ENCODE assay signal across 23 mouse cellular contexts in genomic region chr15:78785258-78785657, GRCm38 (mm10). TPM values are rescaled to one million over a fixed set of nuclear protein-coding genes. Genes with fewer than 3 reads are reported as not detected.
DNase-seq lines count a peak whose midpoint lies in the region; ATAC-seq lines count a peak whose summit lies in the region.
"Had no signal": no experiment of that assay in that cellular context is flagged by ENCODE, and none has a peak within 500 bp of the region (broad histone marks: within the 10 kb centered on the region; RNA-seq: fewer than 3 reads in every experiment).

No protein-coding gene starts in this region.

- WGBS in heart, embryonic 15.5 days, result 88% methylated on average over 7 of the region's 7 CpGs
- WGBS in heart, embryonic 10.5 days, result 83% methylated on average over 7 of the region's 7 CpGs
- WGBS in kidney, embryonic 16.5 days, result 89% methylated on average over 7 of the region's 7 CpGs

- no peak for ATAC-seq in heart, embryonic 15.5 days (replicated peaks; ENCODE audit: insufficient number of reproducible peaks, insufficient read depth, low FRiP score, low read depth)
- no peak for ATAC-seq in kidney, embryonic 16.5 days (ENCODE audit: low FRiP score, low TSS enrichment)
- ATAC-seq: forebrain, embryonic 13.5 days had no signal

- H3K4me3 ChIP-seq in heart, embryonic 15.5 days, result no peak overlapping the region
- no peak overlapping the region for H3K4me3 ChIP-seq in heart, embryonic 10.5 days
- H3K4me3 ChIP-seq in kidney, embryonic 16.5 days (ENCODE audit: low read length), result no peak overlapping the region
- no peak overlapping the region for H3K4me3 ChIP-seq in brown adipose tissue, adult 24 weeks (ENCODE audit: insufficient read depth, low read depth, low read length)
- H3K4me3 ChIP-seq: forebrain, embryonic 13.5 days; hindbrain, embryonic 12.5 days; limb, embryonic 13.5 days; midbrain, embryonic 13.5 days; neural tube, embryonic 13.5 days had no signal

- H3K4me1 ChIP-seq in heart, embryonic 15.5 days (replicated peaks), result peaks cover 31% of the 10 kb centered on the region
- peaks cover 50% of the 10 kb centered on the region for H3K4me1 ChIP-seq in heart, embryonic 10.5 days
- H3K4me1 ChIP-seq in kidney, embryonic 16.5 days (ENCODE audit: insufficient read depth, low read length), result peaks cover 6% of the 10 kb centered on the region; the same call in 1 of the 2 replicates
- H3K4me1 ChIP-seq in brown adipose tissue, adult 24 weeks (ENCODE audit: control insufficient read depth, insufficient read depth, insufficient read length, low read length), result peaks cover 48% of the 10 kb centered on the region

- peak; percentile 92 for DNase-seq in heart, adult 11 months
- DNase-seq in heart, postnatal 10 days, result no peak
- no peak for DNase-seq in heart, embryonic 10.5 days (ENCODE audit: low spot score)
- DNase-seq in kidney, postnatal 25 days, result no peak
- DNase-seq: cerebellum, adult 11 months; cerebellum, adult 9-10 months; cerebellum, postnatal 36 days; right cerebral cortex, postnatal 4 days; thymus, adult 18-20 months; thymus, postnatal 25 days had no signal

- no peak overlapping the region for H3K9ac ChIP-seq in heart, embryonic 15.5 days
- H3K9ac ChIP-seq in kidney, embryonic 16.5 days (replicated peaks; ENCODE audit: low read length), result no peak overlapping the region
- H3K9ac ChIP-seq: forebrain, embryonic 13.5 days; hindbrain, embryonic 12.5 days; limb, embryonic 13.5 days; neural tube, embryonic 13.5 days had no signal

- H3K36me3 ChIP-seq in heart, embryonic 15.5 days, result no peaks in the 10 kb centered on the region
- H3K36me3 ChIP-seq in heart, embryonic 10.5 days, result 0 out of 2 replicates have a peak, but pooled peaks cover 4% of the 10 kb centered on the region
- H3K36me3 ChIP-seq in kidney, embryonic 16.5 days (ENCODE audit: insufficient read depth, low read length), result 0 out of 2 replicates have a peak, but pooled peaks cover 3% of the 10 kb centered on the region
- H3K36me3 ChIP-seq: G1E; hindbrain, embryonic 12.5 days; limb, embryonic 13.5 days; midbrain, embryonic 13.5 days; neural tube, embryonic 13.5 days had no signal

- H3K27me3 ChIP-seq in heart, embryonic 15.5 days, result no peaks in the 10 kb centered on the region
- H3K27me3 ChIP-seq in heart, embryonic 10.5 days (ENCODE audit: insufficient read depth, poor library complexity, severe bottlenecking), result peaks cover 9% of the 10 kb centered on the region; the same call in 1 of the 2 replicates
- H3K27me3 ChIP-seq in kidney, embryonic 16.5 days (ENCODE audit: insufficient read depth, low read length), result 0 out of 2 replicates have a peak, but pooled peaks cover 5% of the 10 kb centered on the region
- H3K27me3 ChIP-seq: forebrain, embryonic 13.5 days; hindbrain, embryonic 12.5 days; midbrain, embryonic 13.5 days; neural tube, embryonic 13.5 days had no signal

- H3K9me3 ChIP-seq in heart, embryonic 15.5 days (replicated peaks), result no peaks in the 10 kb centered on the region
- H3K9me3 ChIP-seq in heart, embryonic 10.5 days, result no peaks in the 10 kb centered on the region
- H3K9me3 ChIP-seq in kidney, embryonic 16.5 days (ENCODE audit: low read length), result no peaks in the 10 kb centered on the region
- H3K9me3 ChIP-seq: forebrain, embryonic 13.5 days; G1E; hindbrain, embryonic 12.5 days; limb, embryonic 13.5 days; midbrain, embryonic 13.5 days; neural tube, embryonic 13.5 days had no signal

- intact Hi-C loops in heart, postnatal 10 days (cut with DNase I), result no loop called here

- H3K4me2 ChIP-seq in heart, embryonic 15.5 days, result no peak overlapping the region
- H3K4me2 ChIP-seq in kidney, embryonic 16.5 days (replicated peaks; ENCODE audit: low read depth, low read length), result no peak overlapping the region
- H3K4me2 ChIP-seq: forebrain, embryonic 13.5 days; hindbrain, embryonic 12.5 days; limb, embryonic 13.5 days; liver, embryonic 11.5 days; midbrain, embryonic 13.5 days; neural tube, embryonic 13.5 days had no signal

- H3K27ac ChIP-seq in heart, embryonic 15.5 days, result peak overlapping the region; percentile 54; the same call in 1 of the 2 replicates
- no peak overlapping the region for H3K27ac ChIP-seq in heart, embryonic 10.5 days
- peak overlapping the region; percentile 8; the same call in 1 of the 2 replicates for H3K27ac ChIP-seq in kidney, embryonic 16.5 days (ENCODE audit: low read length)
- H3K27ac ChIP-seq in brown adipose tissue, adult 24 weeks (replicated peaks; ENCODE audit: low read depth, low read length), result peak overlapping the region; percentile 73; the same call in 1 of the 2 replicates
- H3K27ac ChIP-seq: forebrain, embryonic 13.5 days; hindbrain, embryonic 12.5 days; hindbrain, postnatal 0 days; limb, embryonic 13.5 days; midbrain, embryonic 13.5 days; neural tube, embryonic 13.5 days; stomach, postnatal 0 days had no signal

RNA-seq across cellular contexts. Expression of gene Mfng, which starts 12.0 kb away (rescaled TPM):
- total RNA-seq in heart, postnatal 10 days (2021), result 10 to 100 TPM; 19.3 to 24.0 TPM
- polyA plus RNA-seq in heart, embryonic 15.5 days (2015; fragmentation: Nextera tagmentation; extraction: Ambion mirVana), result 13.6 and 21.0 TPM in 2 replicates
- polyA plus RNA-seq in heart, embryonic 10.5 days (2016; fragmentation: Nextera tagmentation; extraction: Ambion mirVana), result 5.5 and 10.3 TPM in 2 replicates
- polyA plus RNA-seq in kidney, embryonic 16.5 days (2015; fragmentation: Nextera tagmentation; extraction: Ambion mirVana), result 28.7 and 31.7 TPM in 2 replicates
- polyA plus RNA-seq in brown adipose tissue, adult 24 weeks (2012; ENCODE audit: insufficient read depth, insufficient read length, missing spikeins), result 12.0 and 20.7 TPM in 2 replicates
- total RNA-seq: G1E had no signal
- polyA plus RNA-seq: G1E had no signal

RNA-seq across cellular contexts. Expression of gene Card10, which starts 17.6 kb away (rescaled TPM):
- 10 to 100 TPM; 18.8 to 20.4 TPM for total RNA-seq in heart, postnatal 10 days (2021)
- 5.7 and 7.6 TPM in 2 replicates for polyA plus RNA-seq in heart, embryonic 15.5 days (2015; fragmentation: Nextera tagmentation; extraction: Ambion mirVana)
- 3.5 and 4.0 TPM in 2 replicates for polyA plus RNA-seq in heart, embryonic 10.5 days (2016; fragmentation: Nextera tagmentation; extraction: Ambion mirVana)
- polyA plus RNA-seq in kidney, embryonic 16.5 days (2015; fragmentation: Nextera tagmentation; extraction: Ambion mirVana), result 9.9 and 10.6 TPM in 2 replicates
- polyA plus RNA-seq in brown adipose tissue, adult 24 weeks (2012; ENCODE audit: insufficient read depth, insufficient read length, missing spikeins), result 3.9 and 4.8 TPM in 2 replicates
- total RNA-seq: G1E; megakaryocyte-erythroid progenitor cell, adult 5-6 weeks had no signal
- polyA plus RNA-seq: G1E had no signal

RNA-seq across cellular contexts. Expression of gene Cdc42ep1, which starts 57.2 kb away (rescaled TPM):
- total RNA-seq in heart, postnatal 10 days (2021), result 10 to 100 TPM; 63.9 to 68.5 TPM
- polyA plus RNA-seq in heart, embryonic 15.5 days (2015; fragmentation: Nextera tagmentation; extraction: Ambion mirVana), result 32.0 and 40.4 TPM in 2 replicates
- 35.1 and 37.3 TPM in 2 replicates for polyA plus RNA-seq in heart, embryonic 10.5 days (2016; fragmentation: Nextera tagmentation; extraction: Ambion mirVana)
- 58.5 and 59.7 TPM in 2 replicates for polyA plus RNA-seq in kidney, embryonic 16.5 days (2015; fragmentation: Nextera tagmentation; extraction: Ambion mirVana)
- polyA plus RNA-seq in brown adipose tissue, adult 24 weeks (2012; ENCODE audit: insufficient read depth, insufficient read length, missing spikeins), result 18.4 and 21.7 TPM in 2 replicates
- total RNA-seq: megakaryocyte-erythroid progenitor cell, adult 5-6 weeks had no signal
- polyA plus RNA-seq: G1E had no signal
